Mouse (Mus musculus): ENCODE data around the gene Pla2g4b.

GRCm38 (mm10) chr2:120049632-120050274 is 16.5 kb downstream of the Pla2g4b start:
- TF ChIP-seq GATA1 (IDR thresholded peaks at IDR 0.05; ENCODE audit: low read length), result no peak
- no peak for TF ChIP-seq TAL1 (IDR thresholded peaks at IDR 0.05; ENCODE audit: low read length)
